Mouse (Mus musculus) left cerebral cortex, postnatal 25 days (tissue): ENCODE measurements around the gene Shank1. TPM values are rescaled to one million over a fixed set of nuclear protein-coding genes. Genes with fewer than 3 reads are reported as not detected.

Experiments used
- DNase-seq, 2 experiments: peaks; one replicate each; pipeline ENCODE4 v3.0.0; 2022; ENCODE audit warnings: low spot score in 2 of 2, mixed read lengths in 1 of 2
- intact Hi-C: fragments of 180-260 bp; cut with DNase I; formaldehyde crosslinking; loops from one replicate; pipeline ENCODE4 v1.15.1; 2025
- total RNA-seq, 2 experiments: library from RNA; stranded (reverse); gene quantifications; 2 replicates each; pipeline ENCODE4 v1.2.3; 2021

Gene Shank1
- total RNA-seq, 2 experiments from 2014 or later = 571 to 587 TPM

DNA sequence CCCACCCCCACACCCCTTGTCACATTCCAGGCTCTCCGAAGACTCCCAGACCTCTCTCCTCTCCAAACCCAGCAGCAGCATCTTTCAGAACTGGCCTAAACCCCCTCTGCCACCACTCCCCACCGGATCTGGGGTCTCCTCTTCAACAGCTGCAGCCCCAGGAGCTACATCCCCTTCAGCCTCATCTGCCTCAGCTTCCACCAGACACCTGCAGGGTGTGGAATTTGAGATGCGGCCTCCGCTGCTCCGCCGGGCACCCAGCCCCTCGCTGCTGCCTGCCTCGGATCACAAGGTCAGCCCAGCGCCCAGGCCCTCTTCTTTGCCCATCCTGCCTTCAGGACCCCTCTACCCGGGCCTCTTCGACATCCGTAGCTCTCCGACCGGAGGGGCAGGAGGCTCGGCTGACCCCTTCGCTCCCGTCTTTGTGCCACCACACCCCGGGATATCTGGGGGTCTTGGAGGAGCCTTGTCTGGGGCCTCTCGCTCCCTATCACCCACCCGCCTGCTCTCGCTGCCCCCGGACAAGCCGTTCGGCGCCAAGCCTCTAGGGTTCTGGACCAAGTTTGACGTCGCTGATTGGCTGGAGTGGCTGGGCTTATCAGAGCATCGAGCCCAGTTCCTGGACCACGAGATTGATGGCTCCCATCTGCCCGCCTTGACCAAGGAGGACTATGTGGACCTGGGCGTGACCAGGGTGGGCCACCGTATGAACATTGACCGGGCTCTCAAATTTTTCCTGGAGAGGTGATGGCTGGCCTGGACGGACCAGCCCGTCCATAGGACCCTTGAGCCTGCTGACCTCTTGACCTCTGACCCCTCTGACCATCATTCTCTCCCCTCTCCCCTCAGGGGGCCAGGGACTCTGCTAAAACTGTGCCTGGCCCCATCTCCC lies 46.8 kb downstream of the Shank1 start:
- DNase-seq = no peak
- intact Hi-C loops = no loop called here

DNA sequence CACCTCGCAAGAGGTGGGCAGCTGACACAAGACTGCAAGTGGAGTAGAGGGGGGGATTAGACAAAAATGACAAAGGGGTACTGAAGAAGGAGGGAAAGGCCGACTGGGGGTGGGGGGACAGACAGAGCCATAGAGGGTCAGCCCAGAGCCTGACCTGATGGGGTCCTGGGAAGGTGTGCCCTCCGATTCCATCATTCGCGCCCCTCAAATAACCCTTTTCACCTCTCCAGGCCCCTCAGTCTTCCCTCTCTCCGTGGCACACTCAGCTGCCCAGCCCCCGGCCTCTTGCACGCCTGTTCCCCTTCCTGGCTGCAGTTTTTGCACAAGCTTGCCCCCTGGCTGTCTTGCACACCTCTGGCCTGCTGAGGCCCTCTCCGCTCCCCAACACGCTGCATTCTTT lies 47.5 kb downstream of the Shank1 start:
- peak in 1 of 2 experiments; percentile 13 for DNase-seq
- intact Hi-C loops = no loop called here

DNA sequence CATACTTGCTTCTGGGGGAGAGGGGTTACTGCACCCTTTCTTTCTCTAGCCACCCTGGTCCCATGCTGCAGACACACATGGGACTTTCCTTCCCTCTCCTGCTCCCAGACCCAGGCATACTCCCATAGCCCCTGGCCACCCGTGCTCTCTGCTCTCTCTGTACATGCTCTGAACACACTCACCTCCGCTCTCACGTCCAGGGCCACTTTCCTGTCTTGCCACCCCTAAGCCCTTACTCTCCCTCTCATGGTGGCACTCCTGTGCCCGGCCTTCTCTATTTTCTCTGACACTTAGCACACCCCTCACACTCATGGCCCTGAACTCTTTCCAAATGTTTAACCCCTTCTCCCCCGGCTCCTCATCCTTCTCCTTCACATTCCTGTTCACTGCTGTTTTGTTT lies 48.0 kb downstream of the Shank1 start:
- intact Hi-C loops = no loop called here
- DNase-seq = peak in 1 of 2 experiments; percentile 25

DNA sequence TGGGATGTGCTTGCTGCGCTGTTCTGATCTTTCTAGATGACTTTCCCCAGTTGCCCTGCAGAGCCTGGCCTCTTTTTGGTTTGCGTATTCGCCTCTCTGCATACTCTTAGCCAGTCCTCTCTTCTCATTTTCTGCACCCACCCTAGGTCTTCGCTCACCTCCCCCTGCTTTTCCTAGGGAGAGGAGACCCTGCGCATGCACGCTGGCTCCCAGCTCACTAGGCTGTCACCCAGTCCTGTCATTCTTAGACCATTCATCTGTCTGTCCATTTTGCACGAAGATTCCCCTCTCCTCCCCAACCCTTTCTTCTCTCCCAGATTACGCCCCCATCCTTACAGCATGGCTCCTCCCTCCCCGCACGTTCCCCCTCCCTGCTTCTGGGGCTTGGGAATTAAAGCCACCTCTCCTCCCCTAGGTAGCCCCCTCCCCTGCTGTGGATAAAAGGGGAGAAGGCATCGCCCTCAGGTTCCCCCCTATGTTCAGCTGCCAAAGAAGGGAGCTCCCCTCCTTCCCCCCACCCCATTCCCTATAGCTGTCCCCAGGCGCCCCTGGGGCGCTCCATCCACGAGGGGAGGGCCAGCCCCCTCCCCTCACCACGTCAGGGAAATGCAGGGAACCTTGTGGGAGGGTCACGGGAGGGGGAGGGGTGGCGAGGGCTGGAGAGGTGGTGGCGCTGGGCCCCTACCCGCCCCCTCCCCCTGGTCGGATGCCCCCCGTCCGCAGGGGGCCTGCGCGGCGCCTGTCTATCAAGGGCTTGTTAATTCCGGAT lies 49.0 kb downstream of the Shank1 start:
- intact Hi-C loops = no loop called here
- DNase-seq = no peak

DNA sequence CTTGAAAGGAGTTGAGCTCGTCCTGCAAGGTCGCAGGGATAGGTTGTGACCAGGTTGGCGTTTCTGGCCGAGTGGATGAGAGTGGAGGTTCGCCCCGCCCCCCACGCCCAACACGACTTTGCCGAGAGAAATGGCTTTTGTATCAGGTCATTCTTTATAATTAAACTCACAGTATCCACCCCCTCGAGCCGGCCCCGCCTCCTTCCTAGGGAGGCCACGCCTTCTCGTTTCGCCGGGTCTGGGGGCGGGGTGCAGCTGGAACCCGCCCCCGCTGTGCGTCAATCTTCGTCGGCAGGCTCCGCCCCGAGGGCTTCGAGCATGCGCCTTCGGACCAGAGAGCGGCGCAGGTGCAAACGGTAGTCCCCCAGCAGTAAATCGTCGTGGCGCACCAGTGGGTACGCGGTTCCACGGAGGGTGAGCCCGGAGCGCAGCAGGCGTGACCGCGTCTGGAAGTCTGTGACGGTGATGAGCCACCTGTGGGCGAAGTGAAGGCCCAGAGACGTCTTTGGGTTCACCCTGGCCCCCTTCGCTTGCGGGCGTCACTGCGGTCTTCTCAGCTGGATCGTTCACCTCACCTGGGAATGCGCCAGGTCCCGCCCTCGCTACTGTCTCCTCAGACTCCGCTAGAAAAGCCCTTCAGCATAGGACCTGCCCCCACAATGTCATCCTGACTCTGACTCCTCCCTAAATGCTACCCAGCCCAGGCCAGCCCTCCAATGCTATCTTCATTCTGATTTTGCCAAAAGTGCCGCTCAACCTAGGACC lies 50.0 kb downstream of the Shank1 start:
- DNase-seq = peak; percentile 96 to 98
- intact Hi-C loops = no loop called here

DNA sequence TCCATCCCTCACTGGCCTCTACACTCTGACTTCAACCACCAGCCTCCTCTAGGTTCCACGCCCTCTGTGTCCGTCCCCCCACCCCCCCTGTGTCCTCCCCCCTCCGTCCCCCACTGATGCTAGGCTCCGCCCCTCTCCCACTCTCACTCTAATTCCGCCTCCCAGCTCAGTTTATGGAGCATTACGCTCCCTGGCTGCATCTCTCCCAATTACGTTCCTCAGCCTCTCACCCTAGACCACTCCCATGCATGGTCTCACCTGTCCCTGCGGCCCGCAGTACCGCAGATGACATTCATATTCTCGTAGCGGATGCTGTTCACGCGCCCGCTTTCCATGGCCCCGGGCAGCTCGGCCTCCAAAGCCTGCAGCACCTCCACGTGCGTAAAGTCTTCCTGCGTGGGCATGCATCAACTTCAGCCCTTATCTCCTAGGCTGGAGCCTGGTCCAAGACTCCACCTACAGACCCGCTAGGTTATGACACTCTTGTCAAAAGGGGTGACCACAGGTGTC lies 50.8 kb downstream of the Shank1 start:
- peak in 1 of 2 experiments; percentile 56 for DNase-seq
- intact Hi-C loops = no loop called here

DNA sequence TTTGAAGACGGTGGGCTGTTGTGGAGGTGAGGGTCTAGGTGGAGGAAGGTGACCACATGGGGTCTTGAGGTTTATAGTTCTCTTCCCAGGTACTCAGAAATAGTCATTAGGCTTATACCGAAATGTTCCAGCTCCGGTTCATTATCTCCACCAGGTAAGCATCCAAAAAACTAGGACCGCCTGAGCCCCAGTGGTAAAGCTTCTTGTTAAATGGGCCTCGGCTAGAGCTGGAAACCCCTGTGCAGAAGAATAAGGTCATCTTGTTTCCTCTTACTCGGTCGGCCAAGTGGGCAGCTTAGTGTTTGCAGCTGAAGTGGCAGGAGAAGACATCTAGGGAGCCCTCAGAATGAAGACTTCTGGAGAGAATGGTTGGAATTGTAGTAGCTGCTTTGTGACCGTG lies 62.6 kb downstream of the Shank1 start:
- intact Hi-C loops = loop anchor here (5.0 kb wide), 2 partner anchors 100 to 115 kb away; no protein-coding TSS in a partner anchor
- DNase-seq = no peak

DNA sequence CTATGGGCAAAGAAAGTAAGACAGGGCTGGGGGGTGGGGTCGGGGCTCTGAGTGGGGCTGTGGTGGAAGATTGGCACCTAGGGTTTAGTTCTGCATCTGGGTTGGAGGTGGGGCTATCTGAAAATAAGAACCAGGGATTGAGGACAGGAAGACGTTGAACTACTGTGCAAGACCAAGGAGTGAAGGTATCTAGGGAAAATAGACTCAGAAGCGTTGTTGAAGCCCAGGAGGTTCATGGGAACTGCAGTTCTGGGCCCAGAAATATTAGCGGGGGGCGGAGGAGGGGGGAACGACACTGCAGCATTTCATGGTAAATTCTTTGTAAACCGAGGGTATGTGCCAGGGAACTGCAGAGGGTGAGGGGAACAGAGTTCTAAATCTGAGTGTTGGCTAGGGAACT lies 63.4 kb downstream of the Shank1 start:
- intact Hi-C loops = loop anchor here (5.0 kb wide), 2 partner anchors 99 to 114 kb away; no protein-coding TSS in a partner anchor
- DNase-seq = no peak

DNA sequence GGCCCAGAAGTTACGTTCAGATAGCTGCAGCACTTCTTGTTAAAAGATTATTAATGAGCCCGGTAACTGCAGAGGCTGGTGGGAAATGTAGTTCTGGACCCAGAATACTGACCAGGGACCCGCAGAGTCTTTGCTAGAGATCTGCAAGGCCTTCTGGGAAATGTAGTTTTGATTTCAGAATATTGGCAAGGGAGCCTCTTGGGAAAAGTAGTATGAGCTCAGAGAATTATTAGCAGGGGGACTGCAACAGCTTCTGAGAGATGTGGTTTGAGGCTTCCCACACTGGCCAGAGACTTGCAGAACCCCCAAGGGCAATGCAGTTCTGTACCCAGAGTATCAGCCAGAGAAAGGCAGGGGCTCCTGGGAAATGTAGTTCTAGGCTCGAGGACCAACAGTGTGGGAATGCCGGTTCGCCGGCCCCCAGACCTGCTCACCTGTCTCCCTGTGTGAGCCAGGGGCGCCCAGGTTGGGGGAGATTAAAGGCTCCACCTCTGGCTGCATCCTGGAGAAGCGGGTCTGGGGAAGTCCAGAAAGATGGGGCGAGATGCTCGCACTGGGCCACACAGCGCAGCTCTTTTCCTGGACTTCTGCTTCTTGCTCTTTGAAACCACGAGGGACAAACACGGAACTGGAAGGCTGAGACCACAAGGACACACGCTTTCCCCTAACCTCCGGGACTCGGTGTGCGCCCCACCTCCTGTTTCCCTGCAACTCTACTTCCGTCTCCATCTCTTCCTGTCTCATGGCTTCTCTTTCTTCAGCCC lies 64.0 kb downstream of the Shank1 start:
- intact Hi-C loops = loop anchor here (5.0 kb wide), 2 partner anchors 98 to 113 kb away; no protein-coding TSS in a partner anchor

DNA sequence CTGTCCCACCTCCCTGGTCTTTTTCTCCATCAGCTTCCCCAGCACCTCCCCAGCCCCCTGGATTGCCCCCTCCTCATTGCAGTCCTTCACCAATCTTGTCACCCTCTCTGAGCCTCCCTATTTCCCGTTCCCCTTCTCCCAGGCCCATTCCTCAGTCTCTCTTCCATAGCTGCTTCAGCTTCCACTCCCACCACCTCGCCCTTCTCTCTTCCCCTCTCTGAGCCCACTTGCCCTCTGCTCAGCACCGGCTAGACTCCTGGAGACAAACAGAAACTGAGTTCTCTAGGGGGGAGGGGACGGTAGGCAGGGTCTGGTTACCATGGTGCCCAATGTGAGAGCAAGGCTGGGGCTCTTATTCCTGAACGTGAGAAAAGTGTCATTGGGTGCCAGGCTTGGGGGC lies 64.7 kb downstream of the Shank1 start:
- DNase-seq = no peak
- intact Hi-C loops = loop anchor here (5.0 kb wide), 2 partner anchors 98 to 113 kb away; no protein-coding TSS in a partner anchor

More for the DNA sequence above, 64.0 kb downstream of the Shank1 start:
- DNase-seq = peak; percentile 93 to 98

DNA sequence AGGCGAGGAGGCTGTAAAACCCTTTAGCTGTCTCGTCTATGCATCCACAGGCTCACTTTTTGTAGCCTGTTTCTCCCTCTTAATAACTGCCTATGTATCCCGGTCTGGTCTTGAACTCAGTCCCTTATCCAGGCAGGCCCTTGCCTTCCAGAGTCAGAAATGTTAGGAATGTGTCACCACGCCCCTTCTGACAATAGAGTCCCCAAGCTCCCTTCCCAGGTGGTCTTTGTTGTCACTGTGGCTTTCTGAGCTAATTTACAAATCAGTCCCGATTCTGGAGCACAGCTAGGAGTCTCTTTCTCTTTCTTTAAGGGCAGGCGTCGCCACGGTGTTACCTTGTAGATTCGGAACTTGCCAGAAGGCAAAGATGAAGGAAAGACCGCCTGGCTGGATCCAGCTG lies 65.2 kb downstream of the Shank1 start:
- intact Hi-C loops = no loop called here
- DNase-seq = no peak

DNA sequence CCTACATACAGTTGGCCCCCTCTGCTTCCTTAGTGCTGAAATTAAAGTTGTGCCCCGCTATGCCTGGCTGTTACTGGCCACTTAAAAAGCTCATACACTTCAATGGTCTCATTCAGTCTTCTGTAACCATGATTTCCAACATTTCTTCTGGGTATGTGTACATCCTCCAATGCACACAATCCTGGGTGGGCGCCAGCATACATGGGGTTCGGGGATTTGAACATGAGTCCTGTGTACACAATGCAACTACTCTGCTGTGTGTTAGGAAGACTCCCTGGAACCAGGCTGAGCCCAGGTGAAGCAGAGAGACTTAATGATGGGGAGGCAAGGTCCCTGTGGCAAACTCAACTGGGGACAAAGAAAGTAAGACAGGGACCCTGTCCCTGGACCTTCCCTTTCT lies 65.7 kb downstream of the Shank1 start:
- DNase-seq = no peak
- intact Hi-C loops = no loop called here

DNA sequence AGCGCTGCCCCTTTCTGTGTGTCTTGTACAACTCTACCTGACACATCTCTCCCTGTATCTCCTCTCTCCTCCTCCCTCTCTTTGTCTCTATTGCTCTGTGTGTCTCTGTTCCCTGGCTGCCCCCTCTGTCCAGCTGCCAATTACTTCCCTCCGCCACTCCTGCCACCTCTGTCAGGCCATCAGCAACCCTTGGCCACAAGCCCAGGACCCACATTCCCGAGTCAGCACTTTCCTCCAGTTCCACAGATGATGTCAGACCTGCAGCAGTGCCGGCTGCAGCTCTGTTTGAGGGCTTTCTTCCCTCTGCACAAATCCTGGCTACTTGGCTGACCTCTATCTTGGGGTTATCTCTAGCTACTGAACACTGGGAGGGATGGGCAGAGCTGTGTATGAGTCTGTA lies 68.2 kb downstream of the Shank1 start:
- intact Hi-C loops = no loop called here
- no peak for DNase-seq

DNA sequence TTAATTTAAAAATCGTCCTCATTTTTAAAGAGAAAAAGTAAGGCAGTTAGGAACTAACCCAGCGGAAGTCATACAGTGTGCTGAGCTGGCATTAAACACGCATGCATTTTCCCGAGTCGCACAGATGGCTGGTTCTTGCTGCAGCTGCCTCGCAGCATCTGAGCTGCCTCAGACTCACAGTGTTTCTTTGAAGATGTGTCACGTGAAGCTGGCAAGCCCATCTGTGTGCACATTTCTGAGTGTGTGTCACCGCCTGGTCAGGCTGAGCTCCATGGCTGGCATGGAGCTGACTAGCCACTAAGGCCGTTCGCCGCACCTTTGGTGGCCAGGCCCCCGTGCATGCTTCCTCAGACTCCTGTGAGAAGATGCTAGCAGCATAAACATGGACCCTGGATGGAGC lies 72.5 kb downstream of the Shank1 start:
- intact Hi-C loops = loop anchor here (10.0 kb wide), 1 partner anchor 262 kb away; no protein-coding TSS in a partner anchor
- peak; percentile 84 to 95 for DNase-seq

DNA sequence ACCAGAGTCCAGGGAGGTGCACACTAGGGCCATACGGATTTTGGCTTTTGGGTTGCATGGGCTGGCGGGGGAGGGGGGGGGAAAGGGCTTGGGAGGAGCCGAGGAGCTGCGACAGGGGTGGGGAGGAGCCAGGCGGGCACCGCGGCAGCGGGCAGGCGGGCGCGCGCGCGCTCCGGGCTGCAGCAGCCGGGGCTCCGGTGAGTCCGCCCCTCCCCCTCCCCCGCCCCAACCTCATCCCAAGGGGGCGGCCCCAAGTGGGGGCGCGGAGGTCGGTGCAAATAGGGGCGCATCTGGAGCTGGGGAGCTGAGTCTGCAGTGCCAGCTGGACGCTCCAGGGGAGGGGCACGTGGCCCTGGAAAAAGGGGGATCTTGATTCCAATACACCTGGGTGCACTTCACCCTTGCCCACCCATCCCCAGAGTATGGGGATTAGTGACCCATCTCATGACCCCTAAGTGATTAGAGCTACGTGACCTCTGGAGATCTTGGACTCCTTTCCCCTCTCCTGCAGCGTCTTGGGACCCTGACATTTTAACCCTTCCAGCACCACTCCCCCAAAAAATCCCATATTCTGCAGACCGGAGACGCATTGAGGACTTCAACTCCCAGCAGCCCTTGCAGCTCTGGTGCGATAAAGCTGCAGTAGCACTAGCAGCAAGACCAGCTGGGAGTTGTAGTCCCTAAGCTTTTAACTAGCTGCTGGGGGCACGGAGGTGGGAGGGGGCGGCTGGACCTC lies 74.1 kb downstream of the Shank1 start, which contains the start of gene Syt3:
Syt3 (plus strand) TSS at position 123 of the 736 bp plus-strand sequence.
- intact Hi-C loops = loop anchor here (10.0 kb wide), 1 partner anchor 261 kb away; no protein-coding TSS in a partner anchor
- DNase-seq = peak; percentile 85 to 90

DNA sequence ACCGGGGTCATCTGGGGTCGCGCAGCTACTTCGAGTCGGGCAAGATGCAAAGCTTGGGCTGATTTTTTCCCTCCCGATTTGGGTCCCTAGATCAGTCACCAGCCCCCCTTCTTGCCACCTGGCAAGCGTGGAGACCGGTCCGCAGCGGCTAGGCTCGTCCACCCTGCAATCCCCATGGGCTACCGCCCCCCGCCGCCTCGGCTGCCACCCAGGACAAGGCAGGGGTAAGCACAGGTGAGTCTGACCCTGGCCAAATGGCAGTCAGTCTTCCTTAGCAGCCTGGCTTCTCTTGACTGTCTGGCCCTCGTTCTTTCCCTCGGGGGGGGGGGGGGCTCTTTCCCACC lies 74.6 kb downstream of the Shank1 start:
- no peak for DNase-seq
- intact Hi-C loops = loop anchor here (10.0 kb wide), 1 partner anchor 260 kb away; no protein-coding TSS in a partner anchor

DNA sequence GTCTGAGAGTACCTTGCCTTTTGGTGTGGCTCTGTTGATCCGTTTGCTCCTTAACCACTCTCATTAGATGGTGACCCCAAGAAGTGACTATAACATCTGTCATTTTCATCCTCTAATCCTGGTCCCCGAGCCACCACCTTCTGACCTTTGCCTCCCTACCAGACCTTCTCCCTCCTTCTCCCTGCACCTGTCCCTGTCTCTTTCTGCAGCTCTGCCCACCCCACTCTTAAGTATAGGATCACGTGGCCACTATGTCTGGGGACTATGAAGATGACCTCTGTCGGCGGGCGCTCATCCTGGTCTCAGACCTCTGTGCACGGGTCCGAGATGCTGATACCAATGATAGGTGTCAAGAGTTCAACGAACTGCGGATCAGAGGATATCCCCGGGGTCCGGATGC lies 75.7 kb downstream of the Shank1 start, which contains the start of gene 1700008O03Rik:
1700008O03Rik (minus strand) TSS at position 101 of the 400 bp plus-strand sequence.
- intact Hi-C loops = loop anchor here (10.0 kb wide), 1 partner anchor 259 kb away; no protein-coding TSS in a partner anchor
- no peak for DNase-seq

DNA sequence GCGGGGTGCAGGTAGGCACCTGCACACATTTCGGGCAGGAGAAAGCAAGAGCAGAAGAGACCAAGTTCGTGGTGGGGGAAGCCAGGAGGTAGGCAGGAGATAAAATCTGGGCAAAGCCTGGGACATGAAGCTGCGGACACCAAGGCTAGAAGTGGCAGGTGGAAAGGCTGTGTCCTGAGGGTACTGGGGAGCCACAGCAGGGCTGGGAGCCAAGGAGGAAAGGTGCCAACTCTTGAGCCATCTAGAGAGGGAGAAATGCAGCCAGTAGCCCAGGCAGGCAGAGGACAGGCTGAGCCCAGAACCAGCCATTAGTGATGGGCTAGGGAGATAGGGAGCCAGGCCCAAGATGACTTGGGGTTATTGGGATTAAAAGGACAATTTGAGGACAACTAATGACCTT lies 81.8 kb downstream of the Shank1 start:
- DNase-seq = no peak
- intact Hi-C loops = no loop called here
